Mouse (Mus musculus): Measurements from ENCODE around the gene Adipoq. TPM values are rescaled to one million over a fixed set of nuclear protein-coding genes. Genes with fewer than 3 reads are reported as not detected.

Adipoq gene
- total RNA-seq, 4 experiments from 2014 or later = not detected

- no peak for DNase-seq (ENCODE audit: low spot score in 2 of 2)
Measured at GRCm38 (mm10) chr16:23196791-23197190, 50.5 kb downstream of the Adipoq start.

GRCm38 (mm10) chr16:23201498-23201897 is 55.2 kb downstream of the Adipoq start:
- DNase-seq (ENCODE audit: low spot score in 2 of 2) = no peak

Small RNA genes lying within 50 kb of the gene (microRNA-seq; reads per million reads assigned to microRNA genes)
- 1.8 to 1.9 reads per million in 2 experiments for gene Gm49346

Other genes with a start within 250 kb of the Adipoq start
- not detected for gene Fetub, start 228.2 kb upstream of the Adipoq start, total RNA-seq (2022)
- not detected for gene Hrg, start 195.5 kb upstream of the Adipoq start, total RNA-seq (2022)
- not detected for gene Kng2, start 117.1 kb upstream of the Adipoq start, total RNA-seq (2022)
- not detected for gene Kng1, start 88.7 kb upstream of the Adipoq start, total RNA-seq (2022)
- 100 to 1,000 TPM; 839 to 960 (median 920) TPM for gene Eif4a2, start 39.1 kb upstream of the Adipoq start, total RNA-seq (2022)
- 1 to 10 TPM; 3.9 to 6.6 (median 5.4) TPM for gene Rfc4, start 18.8 kb upstream of the Adipoq start, total RNA-seq (2022)
- gene St6gal1, start 78.2 kb downstream of the Adipoq start, total RNA-seq (2022) = 10 to 100 TPM; 14.9 to 20.4 (median 17.1) TPM

Data from left cerebral cortex, adult 8-10 months (tissue).